Mouse (Mus musculus) spleen, adult 2 months (tissue): ENCODE results near the gene Pigs.
A peak's percentile ranks its signal among the peaks of the same experiment; 100 is the strongest.

Experiments used
- CTCF ChIP-seq: fragments of 200-500 bp; IDR thresholded peaks from 2 replicates; pipeline ENCODE4 v1.5.1; 2011; ENCODE audit warnings: mild to moderate bottlenecking, inconsistent platforms; ENCODE audit not compliant: insufficient read depth, insufficient read length, insufficient replicate concordance; ENCODE audit errors: extremely low read depth
- POLR2A ChIP-seq: fragments of 200-500 bp; IDR thresholded peaks from 2 replicates; pipeline ENCODE4 v1.6.1; 2011; ENCODE audit warnings: low read depth, low read length, inconsistent platforms

DNA sequence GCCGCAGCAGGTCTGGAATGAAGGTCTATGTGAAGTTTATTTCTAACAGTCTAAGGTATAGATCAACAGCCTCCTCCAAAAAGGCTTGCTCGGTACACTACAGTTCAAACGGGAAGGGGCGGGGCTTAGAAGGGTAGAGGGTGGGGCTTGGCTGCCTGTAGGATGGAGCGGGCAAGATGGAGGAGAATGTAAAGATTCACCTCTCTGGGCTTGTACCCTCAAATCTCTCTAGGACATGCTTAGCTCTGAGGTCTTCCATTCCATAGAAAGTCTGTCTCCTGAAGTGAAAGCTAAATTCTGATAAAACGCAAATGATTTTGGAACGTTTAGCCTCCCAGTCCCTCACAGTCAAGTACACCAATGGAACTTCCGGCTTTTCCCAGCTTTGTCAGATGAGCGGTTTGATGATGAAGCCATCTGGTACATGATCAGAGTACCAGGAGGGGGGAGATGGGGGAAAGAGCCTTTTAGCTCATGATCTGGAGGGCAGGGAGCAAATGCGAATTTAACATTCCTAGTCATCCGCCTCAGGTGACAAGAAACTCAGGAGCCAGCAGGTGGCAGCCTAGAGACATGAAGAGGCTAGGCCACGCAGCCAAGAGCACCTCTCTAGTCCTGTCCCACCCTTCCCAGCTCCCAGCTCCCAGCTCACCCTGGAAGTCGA is 32.0 kb downstream of the Pigs start:
- TF ChIP-seq POLR2A (no peak), CTCF (peak; percentile 79; the same call in 1 of the 2 replicates)
